Mouse (Mus musculus) liver, embryonic 16.5 days (tissue): Measurements from ENCODE around the gene Syce2. TPM values are rescaled to one million over a fixed set of nuclear protein-coding genes. Genes with fewer than 3 reads are reported as not detected.

Experiments used
- microRNA-seq: library from miRNA; unstranded; fragments of <30 nt; microRNA quantifications from one replicate; pipeline ENCODE4, GENCODE M21; 2016
- polyA plus RNA-seq: library from polyadenylated mRNA; unstranded; fragments of >200 nt; fragmentation: Nextera tagmentation; extraction: Ambion mirVana; gene quantifications from 2 replicates; pipeline ENCODE4 v1.2.1, GENCODE M21; 2015

Gene Syce2
- polyA plus RNA-seq, 1 experiment from 2014 or later = 41.2 TPM

Small RNAs within 50 kb of the gene (microRNA-seq; reads per million reads assigned to microRNA genes)
- gene Gm24197 = not detected
- gene Mir7069 = 4.2 reads per million, percentile 15 among the genes with 10 or more reads in this experiment

Other genes with a start within 250 kb of the Syce2 start
- gene Ier2, start 209.3 kb upstream of the Syce2 start, polyA plus RNA-seq = 17.3 and 20.3 TPM in 2 replicates
- 27.3 and 27.7 TPM in 2 replicates for gene Trmt1, start 185.8 kb upstream of the Syce2 start, polyA plus RNA-seq
- gene Nacc1, start 184.2 kb upstream of the Syce2 start, polyA plus RNA-seq = 5.4 and 6.3 TPM in 2 replicates
- gene Lyl1, start 170.7 kb upstream of the Syce2 start, polyA plus RNA-seq = 43.7 and 45.6 TPM in 2 replicates
- gene G430095P16Rik, start 149.1 kb upstream of the Syce2 start, polyA plus RNA-seq = 7.0 and 7.8 TPM in 2 replicates
- gene Nfix, start 71.8 kb upstream of the Syce2 start, polyA plus RNA-seq = 2.0 and 2.4 TPM in 2 replicates
- gene Dand5, start 49.3 kb upstream of the Syce2 start, polyA plus RNA-seq = 2.5 and 3.0 TPM in 2 replicates
- gene Gadd45gip1, start 40.6 kb upstream of the Syce2 start, polyA plus RNA-seq = 41.5 and 41.9 TPM in 2 replicates
- 294 and 307 TPM in 2 replicates for gene Rad23a, start 31.4 kb upstream of the Syce2 start, polyA plus RNA-seq
- 473 and 480 TPM in 2 replicates for gene Calr, start 25.2 kb upstream of the Syce2 start, polyA plus RNA-seq
- gene Farsa, start 15.1 kb upstream of the Syce2 start, polyA plus RNA-seq = 52.7 and 53.1 TPM in 2 replicates
- gene Gcdh, start 21.8 kb downstream of the Syce2 start, polyA plus RNA-seq = 65.7 and 73.0 TPM in 2 replicates
- 394 and 409 TPM in 2 replicates for gene Klf1, start 29.8 kb downstream of the Syce2 start, polyA plus RNA-seq
- 12.5 and 13.6 TPM in 2 replicates for gene Dnase2a, start 36.4 kb downstream of the Syce2 start, polyA plus RNA-seq
- 0.09 and 0.15 TPM in 2 replicates for gene Mast1, start 65.2 kb downstream of the Syce2 start, polyA plus RNA-seq
- gene Rtbdn, start 74.9 kb downstream of the Syce2 start, polyA plus RNA-seq = 0.20 and 0.44 TPM in 2 replicates
- 0.45 and 1.4 TPM in 2 replicates for gene Gm49661, start 97.3 kb downstream of the Syce2 start, polyA plus RNA-seq
- gene Prdx2, start 97.5 kb downstream of the Syce2 start, polyA plus RNA-seq = 1,724 and 1,773 TPM in 2 replicates
- gene Rnaseh2a, start 97.7 kb downstream of the Syce2 start, polyA plus RNA-seq = 91.6 and 98.1 TPM in 2 replicates
- gene Junb, start 106.6 kb downstream of the Syce2 start, polyA plus RNA-seq = 10.6 and 16.5 TPM in 2 replicates
- 8.5 and 9.5 TPM in 2 replicates for gene Hook2, start 118.5 kb downstream of the Syce2 start, polyA plus RNA-seq
- gene Best2, start 142.4 kb downstream of the Syce2 start, polyA plus RNA-seq = not detected in 2 replicates
- 48.6 and 55.8 TPM in 2 replicates for gene Asna1, start 153.2 kb downstream of the Syce2 start, polyA plus RNA-seq
- 49.2 and 50.0 TPM in 2 replicates for gene Trir, start 154.7 kb downstream of the Syce2 start, polyA plus RNA-seq
- 17.7 and 17.8 TPM in 2 replicates for gene Tnpo2, start 164.8 kb downstream of the Syce2 start, polyA plus RNA-seq
- 10.3 and 10.4 TPM in 2 replicates for gene Fbxw9, start 187.9 kb downstream of the Syce2 start, polyA plus RNA-seq
- not detected in 2 replicates for gene Gm5741, start 195.9 kb downstream of the Syce2 start, polyA plus RNA-seq
- gene Dhps, start 199.6 kb downstream of the Syce2 start, polyA plus RNA-seq = 23.5 and 25.7 TPM in 2 replicates
- 56.0 and 58.2 TPM in 2 replicates for gene Wdr83os, start 208.6 kb downstream of the Syce2 start, polyA plus RNA-seq
- gene Wdr83, start 209.2 kb downstream of the Syce2 start, polyA plus RNA-seq = 22.0 and 23.6 TPM in 2 replicates
- 38.7 and 44.4 TPM in 2 replicates for gene Man2b1, start 211.2 kb downstream of the Syce2 start, polyA plus RNA-seq